Mouse (Mus musculus) neural tube, embryonic 11.5 days (tissue): ENCODE data around the gene Ak3. TPM values are rescaled to one million over a fixed set of nuclear protein-coding genes. Genes with fewer than 3 reads are reported as not detected.

Experiments used
- ATAC-seq: fragments of 200-750 bp; cut with Nextera tagmentation; 2 replicates; pipeline ENCODE4 v1.8.0; 2017; ENCODE audit warnings: moderate number of reproducible peaks, mild to moderate bottlenecking, moderate TSS enrichment, moderate library complexity; ENCODE audit not compliant: insufficient read depth, low FRiP score, low TSS enrichment
- DNase-seq: peaks from one replicate; pipeline ENCODE4 v3.0.0-alpha.2; 2015; ENCODE audit warnings: low spot score
- H3K27ac ChIP-seq: fragments of 300-500 bp; sonication (generic); 2 replicates; pipeline ENCODE4 v1.5.1; 2014; ENCODE audit warnings: low read depth, mild to moderate bottlenecking, low read length
- H3K27me3 ChIP-seq: fragments of 300-500 bp; sonication (generic); 2 replicates; pipeline ENCODE4 v1.6.1; 2014; ENCODE audit warnings: mild to moderate bottlenecking, low read length, mixed read lengths; ENCODE audit not compliant: control insufficient read depth, insufficient read depth
- H3K36me3 ChIP-seq: fragments of 300-500 bp; sonication (generic); 2 replicates; pipeline ENCODE4 v1.6.1; 2014; ENCODE audit warnings: mild to moderate bottlenecking, low read length, moderate library complexity, mixed read lengths; ENCODE audit not compliant: control insufficient read depth, insufficient read depth
- H3K4me1 ChIP-seq: fragments of 300-500 bp; sonication (generic); 2 replicates; pipeline ENCODE4 v1.6.1; 2014; ENCODE audit warnings: low read length, mixed read lengths; ENCODE audit not compliant: control insufficient read depth, insufficient read depth
- H3K4me2 ChIP-seq: fragments of 300-500 bp; sonication (generic); 2 replicates; pipeline ENCODE4 v1.6.1; 2014; ENCODE audit warnings: low read depth, mild to moderate bottlenecking, moderate library complexity
- H3K4me3 ChIP-seq: fragments of 300-500 bp; sonication (generic); 2 replicates; pipeline ENCODE4 v1.5.1; 2014; ENCODE audit warnings: low read depth, low read length
- H3K9ac ChIP-seq: fragments of 300-500 bp; sonication (generic); 2 replicates; pipeline ENCODE4 v1.6.1; 2014; ENCODE audit warnings: mild to moderate bottlenecking, low read length
- H3K9me3 ChIP-seq: fragments of 300-500 bp; sonication (generic); 2 replicates; pipeline ENCODE4 v1.6.1; 2016; ENCODE audit warnings: low read length; ENCODE audit not compliant: control insufficient read depth
- WGBS: fragments of 180-500 bp; shearing (Covaris S2); extraction: QIAGEN DNeasy Blood & Tissue Kit; methylation state at CpG from one replicate; pipeline ENCODE4 v1.1.7; 2014; 5-methylcytosine and 5-hydroxymethylcytosine counted together
- polyA plus RNA-seq: library from polyadenylated mRNA; unstranded; fragments of >200 nt; fragmentation: Nextera tagmentation; extraction: Ambion mirVana; gene quantifications from 2 replicates; pipeline ENCODE4 v1.2.1, GENCODE M21; 2014

Gene Ak3
- polyA plus RNA-seq, 1 experiment from 2014 or later, result 82.7 TPM

- Histone ChIP-seq H3K36me3 (no peaks in the 10 kb centered on the region), H3K9ac (no peak overlapping the region), H3K4me3 (no peak overlapping the region), H3K4me2 (no peak overlapping the region), H3K9me3 (no peaks in the 10 kb centered on the region), H3K27me3 (no peaks in the 10 kb centered on the region), H3K4me1 (peaks cover 4% of the 10 kb centered on the region; the same call in 1 of the 2 replicates), H3K27ac (no peak overlapping the region)
- DNase-seq (no peak), ATAC-seq (no peak)
- 84% methylated on average over 5 of the region's 5 CpGs for WGBS
Measured at GRCm38 (mm10) chr19:29063009-29063408, 15.2 kb upstream of the Ak3 start.

- no peak for DNase-seq
- Histone ChIP-seq H3K4me2 (no peak overlapping the region), H3K4me3 (no peak overlapping the region), H3K36me3 (no peaks in the 10 kb centered on the region), H3K27me3 (no peaks in the 10 kb centered on the region), H3K9ac (no peak overlapping the region), H3K4me1 (no peaks in the 10 kb centered on the region), H3K9me3 (no peaks in the 10 kb centered on the region), H3K27ac (no peak overlapping the region)
- no peak for ATAC-seq
- whole genome bisulfite sequencing, result 47% methylated on average over 6 of the region's 6 CpGs
Measured at GRCm38 (mm10) chr19:29060299-29060698, 12.5 kb upstream of the Ak3 start.

- H3K36me3 ChIP-seq, result no peaks in the 10 kb centered on the region
- no peaks in the 10 kb centered on the region for H3K27me3 ChIP-seq
Measured at GRCm38 (mm10) chr19:29059688-29060087, 11.9 kb upstream of the Ak3 start.

GRCm38 (mm10) chr19:29058741-29059140 is 11.0 kb upstream of the Ak3 start:
- ATAC-seq (no peak), DNase-seq (no peak)
- Histone ChIP-seq H3K4me3 (no peak overlapping the region), H3K9me3 (no peaks in the 10 kb centered on the region), H3K27ac (no peak overlapping the region), H3K4me1 (no peaks in the 10 kb centered on the region), H3K27me3 (no peaks in the 10 kb centered on the region), H3K9ac (no peak overlapping the region), H3K36me3 (no peaks in the 10 kb centered on the region), H3K4me2 (no peak overlapping the region)
- WGBS, result 91% methylated on average over 5 of the region's 5 CpGs

More at GRCm38 (mm10) chr19:29059688-29060087, 11.9 kb upstream of the Ak3 start:
- no peak for DNase-seq
- WGBS, result 85% methylated on average over 2 of the region's 2 CpGs
- H3K9me3 ChIP-seq, result no peaks in the 10 kb centered on the region
- H3K27ac ChIP-seq, result no peak overlapping the region
- H3K4me2 ChIP-seq, result no peak overlapping the region
- H3K9ac ChIP-seq, result no peak overlapping the region
- H3K4me3 ChIP-seq, result no peak overlapping the region
- no peaks in the 10 kb centered on the region for H3K4me1 ChIP-seq
- ATAC-seq, result no peak

- no peak overlapping the region for H3K4me3 ChIP-seq
- H3K4me1 ChIP-seq, result no peaks in the 10 kb centered on the region
- no peaks in the 10 kb centered on the region for H3K9me3 ChIP-seq
- DNase-seq (no peak), ATAC-seq (no peak)
- no peak overlapping the region for H3K27ac ChIP-seq
- H3K36me3 ChIP-seq, result no peaks in the 10 kb centered on the region
- no peaks in the 10 kb centered on the region for H3K27me3 ChIP-seq
- no peak overlapping the region for H3K9ac ChIP-seq
- no peak overlapping the region for H3K4me2 ChIP-seq
- 90% methylated on average over 4 of the region's 4 CpGs for WGBS
Measured at GRCm38 (mm10) chr19:29055469-29055868, 7.7 kb upstream of the Ak3 start.

- Histone ChIP-seq H3K27me3 (no peaks in the 10 kb centered on the region), H3K4me1 (no peaks in the 10 kb centered on the region), H3K36me3 (no peaks in the 10 kb centered on the region), H3K4me3 (no peak overlapping the region), H3K9ac (no peak overlapping the region), H3K27ac (no peak overlapping the region), H3K9me3 (no peaks in the 10 kb centered on the region), H3K4me2 (no peak overlapping the region)
- WGBS, result 88% methylated on average over 6 of the region's 6 CpGs
- ATAC-seq, result no peak
- no peak for DNase-seq
Measured at GRCm38 (mm10) chr19:29054594-29054993, 6.8 kb upstream of the Ak3 start.

GRCm38 (mm10) chr19:29052786-29053185 is 5.0 kb upstream of the Ak3 start:
- H3K36me3 ChIP-seq, result no peaks in the 10 kb centered on the region
- H3K9me3 ChIP-seq, result no peaks in the 10 kb centered on the region
- H3K9ac ChIP-seq, result no peak overlapping the region
- H3K4me1 ChIP-seq, result no peaks in the 10 kb centered on the region; the same call in 1 of the 2 replicates
- H3K27ac ChIP-seq, result no peak overlapping the region
- ATAC-seq (no peak), DNase-seq (no peak)
- 92% methylated on average over 12 of the region's 12 CpGs for WGBS
- no peak overlapping the region for H3K4me3 ChIP-seq
- H3K4me2 ChIP-seq, result no peak overlapping the region
- H3K27me3 ChIP-seq, result no peaks in the 10 kb centered on the region

GRCm38 (mm10) chr19:29050186-29050980 is 2.6 kb upstream of the Ak3 start:
- DNase-seq, result no peak
- peaks cover 3% of the 10 kb centered on the region; the same call in 1 of the 2 replicates for H3K4me1 ChIP-seq
- WGBS, result 74% methylated on average over 9 of the region's 9 CpGs
- H3K4me3 ChIP-seq, result no peak overlapping the region
- no peaks in the 10 kb centered on the region for H3K36me3 ChIP-seq
- no peak overlapping the region for H3K4me2 ChIP-seq
- ATAC-seq, result no peak
- H3K27ac ChIP-seq, result no peak overlapping the region
- H3K27me3 ChIP-seq, result no peaks in the 10 kb centered on the region
- H3K9me3 ChIP-seq, result no peaks in the 10 kb centered on the region
- H3K9ac ChIP-seq, result no peak overlapping the region

- Histone ChIP-seq H3K4me2 (no peak overlapping the region), H3K27me3 (no peaks in the 10 kb centered on the region), H3K4me1 (peaks cover 5% of the 10 kb centered on the region), H3K36me3 (no peaks in the 10 kb centered on the region), H3K27ac (no peak overlapping the region), H3K9me3 (no peaks in the 10 kb centered on the region), H3K9ac (no peak overlapping the region), H3K4me3 (no peak overlapping the region)
- ATAC-seq (no peak), DNase-seq (no peak)
- 83% methylated on average over 12 of the region's 12 CpGs for WGBS
Measured at GRCm38 (mm10) chr19:29049401-29050075, 1.8 kb upstream of the Ak3 start.
